Mouse (Mus musculus): ENCODE results near the gene Slc22a13. TPM values are rescaled to one million over a fixed set of nuclear protein-coding genes. Genes with fewer than 3 reads are reported as not detected.
"Not testable (repeated sequence)": the region's sequence is repeated elsewhere in the genome, so short reads cannot be mapped to it uniquely, and the experiment has no call there.

The Slc22a13 gene
- polyA plus RNA-seq, 1 experiment from 2014 or later: not detected

GRCm38 (mm10) chr9:119240286-119240997 is 31.5 kb upstream of the Slc22a13 start:
- WGBS: 74% methylated on average over 10 of the region's 10 CpGs
- no peak overlapping the region for H3K4me3 ChIP-seq (ENCODE audit: low read depth, low read length)
- no peaks in the 10 kb centered on the region for H3K9me3 ChIP-seq (replicated peaks; ENCODE audit: control insufficient read depth, low read length)
- H3K27me3 ChIP-seq (replicated peaks; ENCODE audit: control insufficient read depth, insufficient read depth, low read length): no peaks in the 10 kb centered on the region
- ATAC-seq (peak; percentile 32; the same call in 1 of the 2 replicates), DNase-seq (ENCODE audit: low spot score) (peak; percentile 38)
- peaks cover 46% of the 10 kb centered on the region for H3K36me3 ChIP-seq (ENCODE audit: control insufficient read depth, insufficient read depth, low read length)
- peaks cover 2% of the 10 kb centered on the region; the same call in 1 of the 2 replicates for H3K4me1 ChIP-seq (ENCODE audit: control insufficient read depth, insufficient read depth, low read length)
- H3K4me2 ChIP-seq (ENCODE audit: low read length): no peak overlapping the region
- H3K9ac ChIP-seq (ENCODE audit: low read length): no peak overlapping the region
- H3K27ac ChIP-seq (ENCODE audit: low read depth, low read length): peak overlapping the region; percentile 14; the same call in 1 of the 2 replicates

DNA sequence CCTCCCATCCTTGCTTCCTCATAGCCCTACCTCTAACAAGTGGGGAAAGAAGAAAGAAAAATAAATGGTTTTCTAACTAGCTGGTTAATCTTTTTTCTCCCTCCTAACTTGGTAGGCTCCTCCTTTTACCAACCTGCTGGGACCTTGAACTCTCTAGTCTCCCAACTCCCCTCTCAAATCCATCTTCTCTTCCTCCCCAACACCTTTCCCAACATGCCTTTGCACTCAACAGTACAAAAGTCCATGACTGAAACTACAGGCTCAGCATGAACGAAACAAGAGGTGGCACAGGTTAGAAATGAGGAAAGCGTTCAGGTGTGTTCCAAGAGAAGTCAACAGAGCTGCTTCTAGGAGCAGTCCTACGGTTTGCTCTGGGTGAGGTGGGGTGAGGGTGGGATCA is 30.4 kb upstream of the Slc22a13 start:
- Histone ChIP-seq H3K27me3 (replicated peaks; ENCODE audit: control insufficient read depth, insufficient read depth, low read length) (no peaks in the 10 kb centered on the region), H3K27ac (ENCODE audit: low read depth, low read length) (no peak overlapping the region), H3K4me3 (ENCODE audit: low read depth, low read length) (no peak overlapping the region), H3K9me3 (replicated peaks; ENCODE audit: control insufficient read depth, low read length) (no peaks in the 10 kb centered on the region), H3K4me1 (ENCODE audit: control insufficient read depth, insufficient read depth, low read length) (peaks cover 2% of the 10 kb centered on the region; the same call in 1 of the 2 replicates), H3K9ac (ENCODE audit: low read length) (no peak overlapping the region), H3K4me2 (ENCODE audit: low read length) (no peak overlapping the region), H3K36me3 (ENCODE audit: control insufficient read depth, insufficient read depth, low read length) (peaks cover 44% of the 10 kb centered on the region)
- ATAC-seq (no peak), DNase-seq (ENCODE audit: low spot score) (no peak)
- 85% methylated on average over 3 of the region's 3 CpGs for WGBS

DNA sequence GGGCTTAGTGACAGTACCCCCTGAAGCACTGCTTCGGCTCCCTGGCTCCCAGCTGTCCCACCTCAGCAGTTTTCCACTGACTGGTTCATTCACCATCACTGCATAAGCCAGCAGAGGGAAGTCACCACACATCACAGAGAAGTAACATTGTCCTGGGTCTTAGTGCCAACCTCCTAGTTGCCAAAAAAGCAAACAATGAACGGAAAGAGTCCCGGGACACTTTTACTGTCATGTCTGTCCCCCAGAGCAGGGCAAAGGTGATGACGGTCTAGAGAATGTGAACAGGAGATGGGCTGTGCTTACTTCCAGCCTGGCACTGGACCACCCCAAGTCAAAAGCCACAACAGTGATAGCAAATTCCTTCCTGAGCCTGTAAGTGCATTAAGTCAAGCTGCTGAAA is 29.9 kb upstream of the Slc22a13 start:
- H3K4me2 ChIP-seq (ENCODE audit: low read length): no peak overlapping the region
- 95% methylated on average over 4 of the region's 4 CpGs for WGBS
- peaks cover 44% of the 10 kb centered on the region for H3K36me3 ChIP-seq (ENCODE audit: control insufficient read depth, insufficient read depth, low read length)
- DNase-seq (ENCODE audit: low spot score): no peak
- ATAC-seq: no peak
- H3K4me3 ChIP-seq (ENCODE audit: low read depth, low read length): no peak overlapping the region
- no peaks in the 10 kb centered on the region for H3K27me3 ChIP-seq (replicated peaks; ENCODE audit: control insufficient read depth, insufficient read depth, low read length)
- no peak overlapping the region for H3K27ac ChIP-seq (ENCODE audit: low read depth, low read length)
- H3K9ac ChIP-seq (ENCODE audit: low read length): no peak overlapping the region
- no peaks in the 10 kb centered on the region for H3K9me3 ChIP-seq (replicated peaks; ENCODE audit: control insufficient read depth, low read length)
- H3K4me1 ChIP-seq (ENCODE audit: control insufficient read depth, insufficient read depth, low read length): peaks cover 2% of the 10 kb centered on the region; the same call in 1 of the 2 replicates

- H3K4me3 ChIP-seq (ENCODE audit: low read depth, low read length): no peak overlapping the region
- 97% methylated on average over 7 of the region's 7 CpGs for WGBS
- H3K27ac ChIP-seq (ENCODE audit: low read depth, low read length): no peak overlapping the region
- no peaks in the 10 kb centered on the region for H3K4me1 ChIP-seq (ENCODE audit: control insufficient read depth, insufficient read depth, low read length)
- H3K4me2 ChIP-seq (ENCODE audit: low read length): no peak overlapping the region
- no peaks in the 10 kb centered on the region for H3K27me3 ChIP-seq (replicated peaks; ENCODE audit: control insufficient read depth, insufficient read depth, low read length)
- DNase-seq (ENCODE audit: low spot score): no peak
- ATAC-seq: no peak
- 0 out of 2 replicates have a peak, but pooled peaks cover 4% of the 10 kb centered on the region for H3K36me3 ChIP-seq (ENCODE audit: control insufficient read depth, insufficient read depth, low read length)
- H3K9ac ChIP-seq (ENCODE audit: low read length): no peak overlapping the region
- H3K9me3 ChIP-seq (replicated peaks; ENCODE audit: control insufficient read depth, low read length): no peaks in the 10 kb centered on the region
These were observed 22.7 kb upstream of the Slc22a13 start for GRCm38 (mm10) chr9:119231552-119231951.

DNA sequence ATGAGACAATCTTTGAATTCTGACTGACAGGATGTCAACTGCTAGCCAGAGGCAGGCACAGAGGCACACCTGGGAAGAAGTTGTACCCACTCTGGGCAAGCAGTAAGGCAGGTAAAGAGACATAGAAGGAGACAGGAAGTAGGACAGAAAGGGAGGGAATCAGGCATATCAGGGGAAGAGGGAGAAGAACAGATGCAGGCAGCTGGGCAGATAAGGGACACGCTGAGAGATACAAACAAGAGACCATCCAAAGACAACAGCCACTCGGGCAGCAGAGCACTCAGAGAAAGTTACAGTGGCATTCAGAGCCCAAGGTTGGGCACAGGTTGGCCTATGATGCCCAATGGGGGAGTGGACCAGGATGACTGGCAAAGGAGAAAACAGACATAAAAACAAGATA is 21.9 kb upstream of the Slc22a13 start:
- Histone ChIP-seq H3K9me3 (replicated peaks; ENCODE audit: control insufficient read depth, low read length) (no peaks in the 10 kb centered on the region), H3K4me3 (ENCODE audit: low read depth, low read length) (no peak overlapping the region), H3K27me3 (replicated peaks; ENCODE audit: control insufficient read depth, insufficient read depth, low read length) (no peaks in the 10 kb centered on the region), H3K4me2 (ENCODE audit: low read length) (no peak overlapping the region), H3K9ac (ENCODE audit: low read length) (no peak overlapping the region), H3K27ac (ENCODE audit: low read depth, low read length) (no peak overlapping the region), H3K4me1 (ENCODE audit: control insufficient read depth, insufficient read depth, low read length) (no peaks in the 10 kb centered on the region), H3K36me3 (ENCODE audit: control insufficient read depth, insufficient read depth, low read length) (0 out of 2 replicates have a peak, but pooled peaks cover 4% of the 10 kb centered on the region)
- ATAC-seq (no peak), DNase-seq (ENCODE audit: low spot score) (no peak)
- 91% methylated on average over 2 of the region's 2 CpGs for WGBS

DNA sequence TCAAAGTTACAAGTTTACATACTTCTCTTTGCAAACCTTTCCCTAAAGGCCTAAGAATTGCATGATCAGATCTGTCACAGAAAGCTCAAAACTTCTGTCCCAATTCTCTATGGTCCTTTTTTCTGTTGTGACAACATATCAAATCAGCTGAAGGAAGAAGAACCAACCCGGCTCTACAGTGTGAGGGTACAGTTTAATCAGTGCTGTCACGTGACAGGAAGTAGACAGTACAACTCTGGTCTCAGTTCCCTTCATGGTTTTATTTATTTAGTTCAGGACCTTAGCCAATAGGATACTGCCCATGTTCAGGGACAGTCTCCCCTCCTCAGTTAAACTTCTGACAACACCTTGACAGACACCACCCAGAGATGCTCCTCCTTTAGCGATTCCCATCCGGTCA is 11.4 kb upstream of the Slc22a13 start:
- peaks cover 4% of the 10 kb centered on the region; the same call in 1 of the 2 replicates for H3K36me3 ChIP-seq (ENCODE audit: control insufficient read depth, insufficient read depth, low read length)
- no peaks in the 10 kb centered on the region for H3K27me3 ChIP-seq (replicated peaks; ENCODE audit: control insufficient read depth, insufficient read depth, low read length)
- no peak for DNase-seq (ENCODE audit: low spot score)
- no peak overlapping the region for H3K27ac ChIP-seq (ENCODE audit: low read depth, low read length)
- H3K4me3 ChIP-seq (ENCODE audit: low read depth, low read length): no peak overlapping the region
- H3K9ac ChIP-seq (ENCODE audit: low read length): no peak overlapping the region
- no peak for ATAC-seq
- WGBS: 90% methylated on average over 4 of the region's 4 CpGs
- no peaks in the 10 kb centered on the region for H3K9me3 ChIP-seq (replicated peaks; ENCODE audit: control insufficient read depth, low read length)
- H3K4me2 ChIP-seq (ENCODE audit: low read length): no peak overlapping the region
- H3K4me1 ChIP-seq (ENCODE audit: control insufficient read depth, insufficient read depth, low read length): no peaks in the 10 kb centered on the region

DNA sequence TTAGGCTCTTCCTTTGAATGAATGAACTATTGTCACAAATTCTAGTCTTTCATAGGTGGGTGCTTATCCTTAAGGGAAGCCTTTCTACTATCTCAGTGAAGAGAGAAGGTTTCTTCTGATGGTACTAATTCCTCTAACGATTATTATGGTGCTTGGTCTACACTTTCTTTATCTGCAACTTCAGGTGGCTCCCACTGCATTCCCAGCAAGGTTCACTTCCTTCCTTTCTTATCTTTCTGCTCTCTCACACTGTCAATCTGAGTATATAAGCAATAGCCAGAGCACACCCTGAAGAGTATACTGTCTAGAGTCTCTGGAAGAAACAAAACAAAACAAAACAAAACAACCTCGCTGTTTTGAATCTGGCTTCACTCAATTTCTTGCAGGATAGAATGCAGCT is 10.8 kb upstream of the Slc22a13 start:
- H3K4me2 ChIP-seq (ENCODE audit: low read length): no peak overlapping the region
- H3K9ac ChIP-seq (ENCODE audit: low read length): no peak overlapping the region
- peaks cover 2% of the 10 kb centered on the region; the same call in 1 of the 2 replicates for H3K36me3 ChIP-seq (ENCODE audit: control insufficient read depth, insufficient read depth, low read length)
- H3K4me1 ChIP-seq (ENCODE audit: control insufficient read depth, insufficient read depth, low read length): no peaks in the 10 kb centered on the region
- H3K27ac ChIP-seq (ENCODE audit: low read depth, low read length): no peak overlapping the region
- WGBS: 91% methylated on average over 2 of the region's 2 CpGs
- ATAC-seq (no peak), DNase-seq (ENCODE audit: low spot score) (no peak)
- H3K27me3 ChIP-seq (replicated peaks; ENCODE audit: control insufficient read depth, insufficient read depth, low read length): no peaks in the 10 kb centered on the region
- H3K9me3 ChIP-seq (replicated peaks; ENCODE audit: control insufficient read depth, low read length): no peaks in the 10 kb centered on the region
- H3K4me3 ChIP-seq (ENCODE audit: low read depth, low read length): no peak overlapping the region

GRCm38 (mm10) chr9:119215341-119215740 is 6.4 kb upstream of the Slc22a13 start:
- H3K36me3 ChIP-seq (ENCODE audit: control insufficient read depth, insufficient read depth, low read length); H3K4me3 ChIP-seq (ENCODE audit: low read depth, low read length); ATAC-seq; DNase-seq (ENCODE audit: low spot score); H3K27ac ChIP-seq (ENCODE audit: low read depth, low read length); H3K4me1 ChIP-seq (ENCODE audit: control insufficient read depth, insufficient read depth, low read length); H3K4me2 ChIP-seq (ENCODE audit: low read length); H3K27me3 ChIP-seq (replicated peaks; ENCODE audit: control insufficient read depth, insufficient read depth, low read length); H3K9me3 ChIP-seq (replicated peaks; ENCODE audit: control insufficient read depth, low read length); H3K9ac ChIP-seq (ENCODE audit: low read length): not testable (repeated sequence)
- WGBS: 97% methylated on average over 2 of the region's 2 CpGs

DNA sequence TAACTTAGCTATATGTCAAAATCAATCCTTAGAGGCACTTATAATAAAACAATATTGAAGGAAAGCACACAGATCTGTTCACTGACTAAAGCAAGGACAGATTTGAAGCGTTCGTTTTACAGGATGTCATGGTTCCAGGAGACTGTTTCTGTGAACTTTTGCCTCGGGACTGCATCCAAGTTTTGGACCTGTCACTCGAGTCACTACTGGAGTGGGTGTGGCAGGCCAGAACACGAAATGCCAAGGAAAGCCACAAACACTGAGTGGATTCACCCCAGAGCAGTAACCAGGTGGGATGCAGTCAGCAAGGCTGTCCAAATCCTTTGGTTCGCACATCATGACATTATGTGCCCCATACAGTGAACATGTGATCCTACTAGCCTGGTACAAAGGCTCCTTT is 5.7 kb upstream of the Slc22a13 start:
- 92% methylated on average over 6 of the region's 6 CpGs for WGBS

More for the DNA sequence above, 5.7 kb upstream of the Slc22a13 start:
- DNase-seq (ENCODE audit: low spot score) (no peak), ATAC-seq (no peak)
- Histone ChIP-seq H3K27me3 (replicated peaks; ENCODE audit: control insufficient read depth, insufficient read depth, low read length) (no peaks in the 10 kb centered on the region), H3K4me1 (ENCODE audit: control insufficient read depth, insufficient read depth, low read length) (no peaks in the 10 kb centered on the region), H3K4me2 (ENCODE audit: low read length) (no peak overlapping the region), H3K27ac (ENCODE audit: low read depth, low read length) (no peak overlapping the region), H3K9ac (ENCODE audit: low read length) (no peak overlapping the region), H3K36me3 (ENCODE audit: control insufficient read depth, insufficient read depth, low read length) (no peaks in the 10 kb centered on the region), H3K9me3 (replicated peaks; ENCODE audit: control insufficient read depth, low read length) (no peaks in the 10 kb centered on the region), H3K4me3 (ENCODE audit: low read depth, low read length) (no peak overlapping the region)

Measured in forebrain, embryonic 14.5 days (tissue).